Mouse (Mus musculus) kidney, adult 11 months (tissue): ENCODE data around the gene Slc20a1.

Source experiments
- DNase-seq: peaks from one replicate; pipeline ENCODE4 v3.0.0; 2022

The Slc20a1 gene

GRCm38 (mm10) chr2:129198436-129199327, at the start of gene Slc20a1:
Gene Slc20a1 (plus strand): TSS chr2:129198764.
- DNase-seq: peak; percentile 99

GRCm38 (mm10) chr2:129148836-129149235, 49.7 kb upstream of the Slc20a1 start:
- DNase-seq: no peak

DNA sequence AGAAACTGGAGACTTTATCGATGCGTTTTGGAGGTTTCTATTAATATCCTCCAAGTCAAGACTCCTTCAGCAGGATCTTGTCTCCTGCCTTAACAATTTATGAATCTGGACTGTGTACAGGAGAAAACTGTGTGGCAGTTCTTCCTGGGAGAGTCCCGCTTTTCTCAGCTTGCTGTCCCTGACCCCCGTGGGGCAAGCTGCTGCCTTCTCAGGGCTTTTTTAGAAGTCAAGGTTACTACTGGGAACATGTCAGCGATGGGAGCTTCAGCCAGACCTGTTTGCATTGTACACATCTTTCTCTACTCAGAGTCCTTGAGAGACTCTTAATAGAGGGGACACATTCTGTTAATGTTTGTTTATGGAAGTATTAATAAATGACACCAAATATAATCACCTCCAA, 48.2 kb upstream of the Slc20a1 start:
- no peak for DNase-seq

DNA sequence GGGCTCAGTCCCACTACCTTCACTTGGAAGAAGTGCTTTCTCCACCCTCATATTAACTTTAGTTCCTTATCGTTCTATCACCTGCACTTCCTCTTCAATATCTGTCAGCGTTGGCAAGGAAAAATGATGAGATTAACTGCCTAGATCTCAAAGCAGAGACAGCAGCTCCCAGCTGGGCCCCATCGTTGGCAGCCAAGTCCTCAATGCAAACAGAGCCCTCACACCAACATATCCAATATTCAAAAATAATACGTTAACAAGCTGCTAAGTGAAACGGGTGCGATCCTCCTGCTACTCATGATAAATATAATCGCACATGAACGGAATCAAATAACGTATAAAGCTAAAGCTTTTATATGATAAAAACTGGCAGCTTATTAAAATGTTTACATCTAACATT, 47.5 kb upstream of the Slc20a1 start:
- DNase-seq: no peak

DNA sequence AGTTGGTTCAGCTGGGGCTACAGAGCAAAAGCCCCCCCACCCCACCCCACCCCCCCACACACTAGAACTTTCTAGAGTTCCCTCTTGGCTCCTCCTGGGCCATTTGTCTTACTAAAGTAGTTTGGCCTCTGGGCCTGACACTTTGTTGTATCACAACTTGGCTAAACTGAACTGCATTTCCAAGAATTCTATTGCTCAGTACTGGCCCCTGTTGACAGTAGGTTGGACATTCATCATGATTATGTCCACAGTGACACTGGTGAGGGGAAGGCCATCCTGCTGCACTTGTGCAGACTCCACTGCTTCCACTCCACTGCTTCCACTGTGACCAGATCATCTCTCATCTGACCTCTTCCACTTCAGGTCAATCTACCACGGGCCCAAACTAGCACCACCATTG, 45.8 kb upstream of the Slc20a1 start:
- DNase-seq: no peak

GRCm38 (mm10) chr2:129164815-129165214, 33.7 kb upstream of the Slc20a1 start:
- no peak for DNase-seq

- DNase-seq: no peak
These were observed 31.8 kb upstream of the Slc20a1 start for GRCm38 (mm10) chr2:129166466-129167463.

DNA sequence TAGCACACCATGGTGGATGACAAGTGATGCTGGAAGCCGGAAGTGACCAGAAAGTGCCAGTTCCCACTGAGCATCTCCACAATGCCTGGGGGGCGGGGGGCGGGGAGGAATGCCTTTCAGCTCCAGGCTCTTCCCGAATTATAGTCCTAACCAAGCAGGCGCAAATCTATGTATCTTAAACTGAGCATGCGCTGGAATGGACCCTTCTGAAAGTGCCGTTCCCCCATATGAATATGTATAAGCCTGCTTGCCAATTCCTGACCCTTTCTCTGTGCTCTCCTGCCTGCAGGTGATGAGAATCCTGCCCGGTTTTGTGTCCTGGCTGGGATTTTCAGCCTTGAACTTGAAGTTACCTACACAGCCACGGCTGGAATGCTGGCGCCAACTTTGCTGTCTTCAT, 25.2 kb upstream of the Slc20a1 start:
- no peak for DNase-seq

DNA sequence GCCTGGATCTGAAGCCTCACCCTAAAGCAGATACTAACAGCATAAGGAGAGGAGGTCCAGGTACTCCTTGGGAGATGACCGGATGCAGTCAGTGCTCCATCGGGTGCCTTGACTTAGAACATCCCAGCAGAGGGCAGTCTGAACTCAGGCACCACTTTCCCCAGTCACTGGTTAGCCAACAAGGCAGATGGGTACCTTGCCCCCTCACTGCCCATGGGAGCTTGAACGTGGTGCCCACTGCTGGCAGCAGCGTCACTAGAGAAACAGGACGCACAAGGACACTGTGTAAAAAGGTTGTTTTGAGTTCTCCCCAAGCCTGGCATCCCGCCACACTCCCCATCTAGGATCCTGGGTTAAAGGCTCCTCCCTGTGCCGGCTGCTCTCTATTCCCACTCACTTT, 24.1 kb upstream of the Slc20a1 start:
- DNase-seq: peak; percentile 50

GRCm38 (mm10) chr2:129175636-129176035, 22.9 kb upstream of the Slc20a1 start:
- no peak for DNase-seq

- no peak for DNase-seq
These were observed 21.7 kb upstream of the Slc20a1 start for GRCm38 (mm10) chr2:129176676-129177420.

- DNase-seq: no peak
These were observed 20.9 kb upstream of the Slc20a1 start for GRCm38 (mm10) chr2:129177661-129178060.

DNA sequence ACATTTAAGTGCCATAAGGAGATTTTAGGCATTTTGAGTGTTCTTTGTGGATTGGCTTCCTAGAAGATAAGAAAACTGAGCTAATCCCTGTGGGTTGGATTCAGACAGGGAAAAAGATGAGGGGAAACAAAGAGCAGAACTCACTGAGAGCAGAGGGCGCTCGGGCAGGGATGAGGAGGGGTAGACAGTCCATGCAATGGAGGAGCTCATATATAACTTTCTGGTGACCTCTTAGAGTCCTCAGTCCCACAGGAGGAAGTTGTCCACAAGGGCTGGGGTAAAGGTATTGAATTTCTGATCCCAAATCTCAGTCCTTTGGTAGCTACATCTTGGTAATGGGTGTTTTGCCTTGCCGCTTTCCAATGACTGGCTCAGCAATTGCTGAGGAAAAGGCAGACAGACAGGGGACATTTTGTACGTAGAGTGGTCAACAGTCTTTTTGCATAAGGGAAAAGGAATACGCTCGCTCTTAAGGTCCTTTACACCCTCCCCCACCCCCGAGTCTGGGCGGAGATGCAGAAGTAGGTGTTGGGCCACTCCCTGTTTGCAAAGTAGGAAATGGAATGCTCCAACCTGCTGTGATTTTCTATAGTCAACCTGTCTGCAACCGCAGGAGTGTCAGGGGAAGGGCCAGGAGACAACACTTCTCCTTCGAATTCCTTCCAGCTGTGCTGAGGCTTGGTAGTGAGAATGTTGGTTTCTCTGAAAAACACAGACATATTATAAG, 20.2 kb upstream of the Slc20a1 start:
- DNase-seq: no peak

GRCm38 (mm10) chr2:129179946-129180853, 18.4 kb upstream of the Slc20a1 start:
- no peak for DNase-seq

GRCm38 (mm10) chr2:129181509-129181908, 17.1 kb upstream of the Slc20a1 start:
- no peak for DNase-seq

DNA sequence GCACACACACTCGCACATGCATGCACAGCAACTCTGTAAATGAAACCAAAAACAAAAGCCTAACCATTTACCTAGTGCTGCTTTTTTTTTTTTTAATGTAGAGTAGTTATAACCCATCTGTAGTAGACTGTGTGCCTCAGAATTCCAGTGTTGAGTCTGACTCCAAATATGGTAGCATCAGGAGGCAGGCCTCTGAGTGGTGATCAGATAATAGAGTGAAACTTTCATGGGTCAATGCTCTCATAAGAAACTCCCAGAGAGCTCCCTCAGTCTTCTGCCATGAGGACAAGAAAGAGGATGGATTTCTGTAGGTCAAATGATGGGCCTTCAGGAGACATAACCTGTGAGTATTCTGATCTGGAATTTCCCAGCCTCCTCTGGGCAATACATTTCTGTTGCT, 16.2 kb upstream of the Slc20a1 start:
- DNase-seq: no peak

DNA sequence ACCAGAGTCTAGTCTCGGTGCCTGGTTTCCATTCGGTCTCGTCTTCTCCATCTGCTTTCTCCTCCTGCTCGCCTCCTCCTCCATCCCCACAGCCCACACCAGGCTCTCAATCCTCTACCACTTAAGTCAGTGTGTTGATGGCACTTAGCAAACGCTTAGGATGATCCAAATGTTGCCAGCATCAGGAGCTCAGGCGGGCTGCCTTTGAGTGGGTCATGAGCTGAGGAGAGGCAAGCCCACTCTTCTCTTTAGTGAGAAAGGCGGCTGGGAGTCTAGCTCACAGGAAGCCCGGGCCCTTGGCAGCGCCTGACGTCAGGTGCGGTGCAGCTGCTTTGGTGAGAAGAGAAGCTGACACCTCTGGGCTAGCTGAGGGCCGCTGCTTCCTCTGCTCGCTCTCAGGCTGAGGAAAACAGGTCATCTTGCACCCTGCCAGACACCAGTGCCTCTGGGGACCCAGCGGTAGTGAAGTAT, 15.0 kb upstream of the Slc20a1 start:
- no peak for DNase-seq

DNA sequence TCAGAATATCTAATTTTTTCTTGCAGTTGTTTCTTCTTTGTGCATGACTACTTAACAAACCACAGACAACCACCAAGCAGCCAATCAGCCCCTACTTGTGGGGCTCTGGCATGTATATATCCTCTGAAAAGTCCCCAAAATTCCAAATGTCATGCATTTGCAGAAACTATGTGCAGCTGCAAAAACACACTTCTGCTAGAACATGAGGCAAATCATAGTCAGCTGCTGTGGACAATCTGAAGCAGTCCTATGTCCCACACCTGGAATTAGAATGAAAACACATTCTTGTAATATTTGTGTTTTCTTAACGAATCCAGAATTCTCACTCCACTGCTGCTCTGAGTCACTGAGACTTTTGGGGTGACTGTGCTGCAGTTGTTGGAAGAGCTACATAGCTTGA, 13.7 kb upstream of the Slc20a1 start:
- no peak for DNase-seq

- no peak for DNase-seq
These were observed 12.8 kb upstream of the Slc20a1 start for GRCm38 (mm10) chr2:129185611-129186290.

DNA sequence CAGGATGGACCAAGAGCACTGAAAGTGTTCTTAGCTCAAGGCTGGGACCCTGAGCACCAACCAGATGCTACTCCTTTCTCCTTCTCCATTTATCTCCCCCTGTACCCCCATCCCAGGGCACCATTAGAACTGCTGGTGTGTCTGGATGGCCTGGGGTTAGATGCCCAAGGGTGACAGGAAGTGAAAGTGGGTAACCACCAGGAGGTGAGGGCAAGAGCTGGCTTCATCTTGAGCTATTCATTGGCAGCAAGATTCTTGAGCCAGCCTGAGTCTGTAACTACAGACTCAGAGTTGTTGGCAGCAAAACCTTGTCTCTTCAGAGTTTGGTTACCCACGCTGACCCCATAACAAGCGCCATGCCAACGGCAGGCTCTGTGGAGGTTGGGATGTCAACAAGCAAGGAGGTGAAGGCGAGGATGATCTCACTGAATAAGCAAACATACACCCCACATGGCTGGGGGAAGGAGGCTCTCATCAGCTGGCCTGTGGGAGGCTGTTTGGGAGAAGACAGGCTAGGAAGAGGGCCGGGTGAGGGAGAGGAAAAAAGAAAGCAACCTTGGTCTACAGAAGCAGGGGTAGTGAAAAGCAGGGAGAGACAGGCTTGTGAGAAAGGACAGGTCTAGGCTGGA, 12.2 kb upstream of the Slc20a1 start:
- DNase-seq: no peak
